Mouse (Mus musculus) myocyte (in vitro differentiated cells): ENCODE measurements around the gene Frem2.

ENCODE experiments used
- CEBPB ChIP-seq: IDR thresholded peaks from 2 replicates; pipeline ENCODE4 v1.6.1; 2011; ENCODE audit warnings: mild to moderate bottlenecking, moderate library complexity; ENCODE audit not compliant: poor library complexity, insufficient read depth, severe bottlenecking
- E2F4 ChIP-seq: IDR thresholded peaks from one replicate; pipeline ENCODE4 v1.6.1; 2011; ENCODE audit warnings: mild to moderate bottlenecking, control low read depth, moderate library complexity; ENCODE audit not compliant: insufficient read depth
- MAX ChIP-seq: IDR thresholded peaks from one replicate; pipeline ENCODE4 v1.6.1; 2011; ENCODE audit warnings: low read depth, mild to moderate bottlenecking, control low read depth
- MYOD1 ChIP-seq, 3 experiments: IDR thresholded peaks; one replicate each; pipeline ENCODE4 v1.6.1; 2011; ENCODE audit warnings: control low read depth in 2 of 3, low read depth in 2 of 3, mild to moderate bottlenecking in 2 of 3, moderate library complexity in 1 of 3; ENCODE audit not compliant: insufficient read length in 2 of 3, control insufficient read depth in 1 of 3
- MYOG ChIP-seq, 3 experiments: IDR thresholded peaks; one replicate each; pipeline ENCODE4 v1.6.1; 2011; ENCODE audit warnings: control low read depth in 2 of 3, low read depth in 2 of 3, mild to moderate bottlenecking in 2 of 3; ENCODE audit not compliant: insufficient read length in 2 of 3, control insufficient read depth in 1 of 3, insufficient read depth in 1 of 3
- POLR2A ChIP-seq: IDR thresholded peaks from one replicate; pipeline ENCODE4 v1.6.1; 2011; ENCODE audit warnings: low read depth, mild to moderate bottlenecking, control low read depth, moderate library complexity; ENCODE audit not compliant: insufficient read length
- POLR2AphosphoS2 ChIP-seq: IDR thresholded peaks from one replicate; pipeline ENCODE4 v1.6.1; 2011; ENCODE audit warnings: low read depth, control low read depth; ENCODE audit not compliant: insufficient read length
- SRF ChIP-seq: IDR thresholded peaks from one replicate; pipeline ENCODE4 v1.6.1; 2011; ENCODE audit warnings: low read depth; ENCODE audit not compliant: control insufficient read depth, insufficient read length
- TCF3 ChIP-seq: IDR thresholded peaks from one replicate; pipeline ENCODE4 v1.6.1; 2011; ENCODE audit warnings: low read depth, control low read depth; ENCODE audit not compliant: insufficient read length
- USF1 ChIP-seq: IDR thresholded peaks from one replicate; pipeline ENCODE4 v1.6.1; 2011; ENCODE audit warnings: low read depth, mild to moderate bottlenecking, control low read depth, moderate library complexity

DNA sequence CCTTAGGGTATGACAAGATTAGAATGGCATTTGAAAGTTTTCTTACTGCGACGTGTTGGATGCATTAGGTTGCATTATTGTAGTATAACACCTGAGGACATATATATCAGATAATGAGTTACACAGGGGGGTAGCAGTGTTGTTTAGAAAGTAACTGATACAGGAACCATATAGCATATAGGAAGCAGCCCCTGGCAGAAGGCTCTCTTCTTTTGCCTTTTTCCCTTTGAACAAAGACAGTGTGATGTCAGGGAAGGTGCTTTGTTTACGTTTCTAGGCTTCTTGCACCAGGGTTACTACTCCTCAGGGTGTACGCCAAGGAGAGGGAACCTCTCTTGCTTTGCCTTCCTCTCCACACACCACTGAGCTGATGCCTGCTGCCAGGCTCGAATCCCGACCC is 168.8 kb downstream of the Frem2 start, which contains the start of gene Stoml3:
- TF ChIP-seq MAX (no peak), POLR2AphosphoS2 (no peak), POLR2A (no peak), TCF3 (no peak), E2F4 (no peak), USF1 (no peak), CEBPB (no peak), MYOG (IDR thresholded peaks at IDR 0.05; ENCODE audit: control insufficient read depth in 1 of 3, insufficient read depth in 1 of 3, insufficient read length in 2 of 3, low read depth in 2 of 3) (no peak), MYOD1 (IDR thresholded peaks at IDR 0.05; ENCODE audit: control insufficient read depth in 1 of 3, insufficient read length in 2 of 3, low read depth in 2 of 3) (no peak), SRF (no peak)
